Mouse (Mus musculus) cerebellum, postnatal 10 days (tissue): ENCODE data around the gene Acads.
"Not testable (repeated sequence)": the region's sequence is repeated elsewhere in the genome, so short reads cannot be mapped to it uniquely, and the experiment has no call there.

Experiments used
- DNase-seq, 2 experiments: peaks; one replicate each; pipeline ENCODE4 v3.0.0; 2021; ENCODE audit warnings: mixed read lengths in 2 of 2

Gene Acads

DNA sequence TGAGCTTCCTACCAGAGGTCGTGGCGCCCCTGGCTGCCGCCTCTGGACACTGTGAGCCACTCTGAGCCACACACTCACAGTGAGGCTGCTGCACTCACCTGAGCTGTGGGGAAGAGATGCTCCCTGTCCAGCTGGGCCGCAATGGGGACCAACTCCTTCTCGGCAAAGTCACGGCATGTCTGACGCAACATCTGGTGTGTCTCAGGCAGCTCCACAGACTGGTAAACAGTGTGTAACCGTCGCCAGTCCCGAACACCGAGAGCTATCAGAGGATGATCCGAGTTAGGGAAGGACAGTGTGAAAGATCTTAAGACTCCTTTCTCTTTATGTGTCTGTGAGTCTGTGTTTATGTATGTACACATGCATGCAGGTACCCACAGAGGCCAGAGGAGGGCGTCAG lies 1.7 kb downstream of the Acads start:
- DNase-seq: no peak

DNA sequence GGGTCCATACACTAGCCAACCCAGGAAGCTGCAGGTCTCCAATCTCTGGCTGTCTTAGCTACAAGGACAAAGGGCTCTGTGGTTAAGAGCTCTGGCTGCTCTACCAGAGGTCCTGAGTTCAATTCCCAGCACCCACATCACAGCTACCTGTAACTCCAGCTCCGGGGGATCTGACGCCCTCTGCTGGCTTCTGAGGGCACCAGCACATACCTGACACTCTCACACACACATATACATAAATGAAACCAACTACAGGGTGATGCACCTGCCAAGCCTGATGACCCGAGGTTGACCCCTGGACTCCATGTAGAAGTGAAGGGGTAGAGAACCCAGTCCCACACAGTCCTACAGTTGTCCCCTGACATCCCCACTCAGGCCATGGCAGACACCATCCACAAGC lies 2.7 kb downstream of the Acads start:
- DNase-seq: no peak

DNA sequence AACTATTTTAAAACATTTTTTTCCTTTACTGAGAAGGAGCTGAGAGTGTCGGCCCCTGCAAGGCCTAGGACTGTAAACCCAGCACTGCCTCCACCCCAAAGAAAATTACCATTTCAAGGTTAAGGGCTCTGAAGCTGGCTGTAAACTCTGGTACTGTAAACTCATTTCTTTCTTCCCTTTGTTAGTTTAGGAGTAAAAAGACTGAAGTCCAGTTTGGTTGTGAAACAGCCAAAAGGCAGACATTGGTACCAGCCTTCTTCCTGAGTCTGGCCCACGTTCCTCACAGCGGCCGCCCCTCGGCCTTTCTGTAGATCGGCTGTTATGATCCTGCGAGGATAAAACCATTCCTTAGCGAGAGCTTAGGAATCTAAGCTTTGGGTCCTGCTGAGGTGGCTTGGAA lies 4.6 kb downstream of the Acads start:
- no peak for DNase-seq

DNA sequence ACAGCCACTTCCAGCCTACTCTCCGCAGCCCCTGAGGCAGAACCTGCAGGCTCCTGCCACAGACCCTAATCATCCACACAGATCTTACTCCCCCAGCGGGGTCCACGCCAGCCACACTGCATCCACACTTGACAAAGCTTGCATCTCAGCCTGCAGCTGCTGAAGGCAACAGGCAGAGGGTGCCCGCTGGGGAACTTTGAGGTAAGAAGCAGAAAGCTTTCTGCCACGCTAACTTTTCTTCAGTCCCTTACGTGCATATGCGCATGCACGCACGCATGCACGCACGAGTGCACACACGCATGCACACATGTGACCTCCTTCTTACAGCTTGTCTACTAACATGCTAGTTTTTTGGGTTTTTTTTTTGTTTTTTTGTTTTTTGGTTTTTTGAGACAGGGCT lies 5.9 kb downstream of the Acads start:
- DNase-seq: no peak

DNA sequence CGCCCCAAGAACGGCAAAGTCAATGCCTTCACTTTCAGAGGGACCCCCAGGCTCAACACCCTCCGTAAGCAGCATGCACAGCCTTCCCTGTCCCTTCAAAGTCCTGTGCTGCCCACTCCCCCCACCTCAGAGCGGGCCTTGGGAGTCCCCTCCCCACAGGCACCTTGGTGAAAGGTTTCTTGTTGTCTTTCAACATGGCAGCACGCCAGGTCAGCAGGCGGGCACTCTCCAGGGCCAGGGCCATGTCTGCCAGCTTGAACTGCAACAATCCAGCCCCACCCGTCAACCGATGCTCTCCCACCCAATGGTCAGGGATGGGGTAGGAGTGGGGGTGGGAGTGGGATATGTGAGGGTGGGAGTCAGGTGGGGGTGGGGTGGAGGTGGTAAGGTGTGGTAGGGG lies 8.0 kb downstream of the Acads start:
- DNase-seq: peak; percentile 47 to 49

DNA sequence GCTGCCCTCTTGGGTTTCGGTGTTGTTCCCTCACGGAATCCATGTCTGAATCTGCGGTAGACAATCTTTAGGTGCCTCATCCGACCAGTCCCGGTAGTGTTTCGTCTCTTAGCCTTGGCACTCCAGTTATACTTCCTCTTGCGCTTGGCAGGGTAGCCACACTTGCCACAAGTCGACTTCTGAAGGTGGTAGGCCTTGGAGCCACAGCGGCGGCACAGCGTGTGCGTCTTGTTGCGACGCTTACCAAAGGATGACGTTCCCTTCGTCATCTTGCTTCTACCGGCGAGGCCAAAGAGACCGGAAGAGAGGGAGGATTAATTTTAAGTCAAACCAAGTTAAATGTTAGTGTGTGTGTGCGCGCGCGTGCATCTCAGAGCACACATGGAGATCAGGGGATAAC lies 15.9 kb downstream of the Acads start:
- DNase-seq: not testable (repeated sequence)

DNA sequence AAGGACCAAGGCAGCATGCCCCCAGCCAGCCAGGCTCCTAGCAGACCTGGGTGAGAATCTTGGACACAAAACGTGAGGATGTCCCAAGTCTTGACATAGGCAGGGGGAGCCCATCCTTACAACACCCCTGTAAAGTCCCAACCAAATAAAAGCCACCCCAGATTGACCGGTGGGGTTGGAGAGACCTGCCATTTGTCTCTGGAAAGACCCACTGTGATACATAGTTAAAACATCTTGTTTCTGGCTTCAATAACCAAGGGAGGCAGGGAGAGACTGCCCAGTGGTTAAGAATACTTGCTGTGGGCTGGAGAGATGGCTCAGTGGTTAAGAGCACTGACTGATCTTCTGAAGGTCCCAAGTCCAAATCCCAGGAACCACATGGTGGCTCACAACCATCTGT lies 16.9 kb downstream of the Acads start:
- no peak for DNase-seq

DNA sequence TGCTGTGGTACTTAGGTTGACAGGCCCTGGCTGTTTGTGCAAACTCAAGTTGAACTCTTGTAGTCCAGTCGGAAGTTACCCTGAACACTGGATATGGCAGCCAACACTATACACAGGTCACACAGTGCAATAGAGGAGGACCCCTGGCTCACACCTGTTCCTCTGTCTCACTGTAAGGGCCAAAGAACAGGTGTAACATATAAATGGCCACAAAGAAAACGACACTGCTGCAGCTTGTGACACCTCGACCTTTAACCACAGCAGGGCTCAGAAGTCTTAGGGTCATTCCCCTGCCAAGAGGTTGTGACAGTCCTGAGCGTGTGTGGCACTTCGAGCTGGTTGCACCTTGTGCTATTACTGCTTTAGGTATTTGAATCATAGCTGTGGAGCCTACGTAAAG lies 18.7 kb downstream of the Acads start:
- no peak for DNase-seq

DNA sequence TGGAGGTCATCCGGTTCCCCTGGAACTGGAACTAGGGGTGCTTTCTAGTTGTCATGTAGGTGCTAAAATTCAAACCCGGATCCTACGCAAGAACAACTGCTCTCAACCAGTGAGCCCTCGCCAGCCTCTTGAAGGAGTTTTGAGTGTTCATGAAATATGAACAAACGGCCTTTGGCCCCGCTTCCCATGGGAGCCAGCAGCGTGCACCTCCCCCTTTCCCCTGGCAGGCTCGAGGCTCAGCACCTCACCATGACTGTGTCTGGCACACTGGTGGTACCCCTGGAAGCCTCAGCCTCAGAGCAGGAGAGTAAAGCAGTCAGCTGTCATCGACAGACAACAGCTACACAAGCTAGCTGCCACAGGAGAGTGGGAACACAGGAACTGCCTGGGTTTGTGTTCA lies 19.2 kb downstream of the Acads start:
- DNase-seq: no peak

DNA sequence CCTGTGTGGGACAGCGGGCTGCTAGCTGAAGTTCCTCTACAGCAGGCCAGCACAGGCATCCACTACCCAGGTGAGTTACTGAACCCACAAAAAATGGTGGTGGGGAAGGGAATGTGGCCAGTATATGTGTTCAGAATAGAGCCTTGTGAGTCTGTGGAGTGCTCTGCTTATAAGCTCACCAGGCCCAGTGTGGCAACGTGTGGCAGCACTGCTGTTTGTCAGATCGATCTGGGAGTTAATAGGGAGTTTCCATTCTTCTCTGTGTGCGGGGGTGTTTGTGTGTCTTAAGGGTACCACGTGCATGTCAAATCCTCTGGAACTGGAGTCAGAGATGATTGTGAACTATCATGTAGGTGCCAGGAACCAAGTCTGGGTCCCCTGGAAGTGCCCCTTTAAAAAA lies 19.6 kb downstream of the Acads start:
- no peak for DNase-seq

DNA sequence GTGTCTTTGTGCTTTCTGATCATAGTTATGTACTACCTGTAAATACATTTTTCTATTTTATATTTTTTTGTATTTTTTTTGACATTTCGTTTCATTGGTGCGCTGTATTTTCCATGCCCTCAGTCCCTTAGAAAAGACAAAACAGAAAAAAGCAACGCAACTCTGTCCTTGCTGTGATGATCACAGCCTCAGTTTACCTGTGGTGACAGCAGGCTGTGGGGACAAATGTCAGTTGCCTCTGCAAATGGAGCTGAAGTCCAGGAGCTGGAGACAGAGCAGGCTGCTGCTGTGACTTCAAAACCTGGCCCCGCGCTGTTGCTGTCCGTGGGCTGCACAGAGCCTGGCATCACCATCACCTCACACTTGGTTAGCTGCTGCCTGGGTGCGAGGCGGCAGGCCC lies 21.0 kb downstream of the Acads start, which contains the start of gene Gm10401:
TSS of gene Gm10401 (minus strand) at position 101 of the 400 bp plus-strand sequence.
- no peak for DNase-seq

DNA sequence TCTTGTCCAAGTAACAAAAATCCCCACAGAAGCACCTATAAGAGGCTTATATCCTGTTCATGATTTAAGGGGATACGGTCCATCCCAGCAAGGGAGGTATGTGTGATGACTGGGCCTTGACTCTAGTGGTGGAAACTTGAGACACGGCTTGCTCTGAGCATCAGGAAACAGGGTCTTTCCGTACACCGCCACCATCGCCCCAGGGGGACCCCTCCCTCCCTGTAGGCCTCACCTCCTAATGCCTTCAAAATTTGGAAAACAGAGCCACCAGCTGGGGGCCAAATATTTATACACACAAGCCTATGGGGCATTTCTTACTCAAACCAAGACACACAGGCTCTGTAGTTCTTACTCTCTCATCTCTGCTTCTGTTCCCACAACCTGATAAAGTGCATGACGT lies 27.4 kb downstream of the Acads start:
- no peak for DNase-seq

DNA sequence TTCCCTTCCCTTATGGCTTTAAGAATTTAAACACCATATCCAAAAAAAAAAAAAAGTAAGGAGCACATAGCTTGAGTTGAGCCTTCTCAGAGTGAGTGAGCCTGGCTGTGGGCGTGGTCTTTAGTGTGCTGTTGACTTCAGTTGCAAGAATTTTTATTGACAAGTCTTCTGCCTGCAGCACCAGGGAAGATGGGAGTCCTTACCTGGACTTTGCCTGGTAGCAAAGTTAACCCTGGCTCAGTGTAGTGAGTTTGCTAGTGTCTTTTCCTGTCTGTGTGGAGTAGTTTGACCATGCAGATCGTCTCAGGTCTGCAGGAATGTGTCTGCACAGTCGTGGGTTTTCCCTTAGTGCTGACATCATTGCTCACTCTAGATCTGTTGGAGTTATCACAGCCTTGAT lies 28.1 kb downstream of the Acads start:
- DNase-seq: no peak

DNA sequence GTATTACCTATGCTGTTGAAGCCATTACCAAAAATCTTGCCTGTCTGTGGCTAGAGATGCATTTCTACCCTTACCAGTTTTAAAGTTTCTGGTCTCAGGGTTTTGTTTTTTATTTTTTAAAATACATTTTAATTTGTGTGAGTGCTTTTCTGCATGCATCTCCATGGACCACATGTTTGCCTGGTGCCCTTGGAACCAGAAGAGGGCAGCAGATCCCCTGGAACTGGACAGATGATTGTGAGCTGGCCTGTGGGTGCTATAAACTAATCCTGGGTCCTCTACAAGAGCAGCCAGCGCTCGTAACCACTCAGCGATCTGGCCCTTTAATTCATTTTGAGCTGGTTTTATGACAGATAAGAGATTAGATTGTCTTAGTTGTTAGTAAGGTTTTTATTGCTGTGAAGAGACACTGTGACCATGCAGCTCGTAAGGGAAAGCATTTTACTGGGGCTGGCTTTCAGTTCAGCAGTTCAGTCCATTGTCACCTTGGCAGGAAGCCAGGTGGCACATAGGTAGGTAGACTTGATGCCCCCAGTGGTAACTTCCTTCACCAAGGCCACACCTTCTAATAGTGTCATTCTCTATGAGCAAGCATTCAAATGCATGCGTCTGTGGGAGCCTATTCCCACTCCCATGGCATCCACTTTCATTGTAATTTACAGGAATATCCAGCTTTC lies 29.4 kb downstream of the Acads start:
- no peak for DNase-seq

DNA sequence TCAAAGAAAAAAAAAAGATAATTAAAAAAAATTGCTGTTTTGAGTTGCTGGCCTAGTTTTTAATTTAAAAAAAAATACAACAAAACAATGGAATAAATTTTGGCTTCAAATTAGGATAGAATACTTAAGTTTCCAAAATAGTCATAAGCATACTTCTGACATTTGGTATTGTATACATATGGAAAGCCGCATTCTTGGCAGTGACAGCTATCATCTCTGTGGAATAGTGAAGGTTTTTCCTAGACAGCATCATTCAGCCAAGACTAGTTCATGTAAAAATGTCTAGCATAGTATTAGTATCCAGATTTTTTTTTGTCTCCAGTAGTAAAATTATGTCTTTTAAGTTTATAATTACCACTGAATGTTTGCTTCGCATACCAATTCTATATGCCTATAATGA lies 33.5 kb downstream of the Acads start:
- DNase-seq: no peak

DNA sequence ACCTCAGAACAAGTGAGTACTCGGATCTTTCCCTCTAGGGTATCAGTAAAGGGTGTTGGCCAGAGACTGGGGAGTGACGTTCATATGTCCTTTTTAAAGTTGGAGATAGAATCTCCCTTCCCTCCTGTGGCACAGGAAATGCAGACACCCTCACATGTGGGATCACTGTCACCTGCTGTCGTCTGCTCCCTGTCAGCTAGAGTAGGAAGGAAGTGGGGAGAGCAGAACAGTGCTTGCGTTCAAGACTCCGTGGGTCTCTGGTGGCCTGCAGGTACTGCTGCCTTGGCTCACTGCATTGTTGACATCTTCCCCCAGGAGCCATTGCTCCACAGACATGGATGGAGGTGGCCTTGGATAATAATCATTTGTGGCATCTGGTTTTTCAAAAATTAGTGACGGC lies 35.7 kb downstream of the Acads start:
- no peak for DNase-seq

DNA sequence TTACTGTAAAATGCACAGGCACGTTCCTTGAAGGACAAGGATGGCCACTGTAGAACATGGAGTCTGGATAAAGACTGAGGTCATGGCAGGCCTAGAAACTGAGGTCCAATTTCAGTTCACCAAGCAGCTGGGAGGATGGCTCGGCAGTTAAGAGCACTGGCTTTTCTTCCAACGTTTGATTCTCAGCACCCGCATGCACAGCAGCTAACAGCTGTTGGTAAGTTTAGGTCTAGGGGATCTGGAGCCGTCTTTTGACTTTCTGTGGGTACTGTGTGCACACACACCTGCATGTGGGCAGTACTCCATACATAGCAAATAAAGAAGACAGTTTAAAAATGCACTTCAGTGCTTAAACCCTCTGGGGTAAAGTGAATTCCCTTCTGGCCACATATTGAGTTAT lies 37.5 kb downstream of the Acads start:
- no peak for DNase-seq

DNA sequence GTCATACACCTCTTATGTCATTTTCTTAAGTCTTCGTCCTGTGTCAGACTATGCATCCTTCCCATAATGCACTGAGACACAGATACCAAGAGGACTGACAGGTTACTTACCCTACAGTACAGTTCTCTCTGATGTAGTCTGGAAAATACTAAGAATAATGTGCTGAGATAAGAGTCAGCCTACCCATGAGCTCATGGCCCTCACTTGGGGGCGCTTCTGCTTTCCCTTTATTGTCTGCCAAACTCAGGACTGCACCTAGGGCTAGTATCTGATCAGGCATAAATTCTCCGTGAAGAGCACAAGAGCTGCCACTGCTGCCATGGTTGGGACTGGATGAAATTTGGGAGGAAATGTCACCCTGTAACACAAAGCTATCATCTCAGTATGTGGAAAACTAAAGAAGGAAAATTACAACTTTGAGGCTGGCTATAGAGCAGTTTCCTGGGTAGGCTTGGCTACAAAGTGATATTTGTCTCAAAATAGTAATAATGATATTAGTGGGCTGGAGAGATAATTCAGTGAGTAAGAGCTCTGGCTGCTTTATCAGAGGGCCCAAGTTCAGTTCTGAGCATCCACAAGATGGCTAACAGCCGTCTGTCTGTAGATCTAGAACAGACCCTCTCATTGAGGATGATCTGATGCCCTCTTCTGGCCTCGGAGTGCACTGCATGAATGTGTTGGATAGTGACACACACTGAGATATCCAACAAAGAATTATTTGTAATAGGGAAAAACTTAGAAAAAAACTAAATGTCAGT lies 42.8 kb downstream of the Acads start:
- peak; percentile 84 to 85 for DNase-seq

DNA sequence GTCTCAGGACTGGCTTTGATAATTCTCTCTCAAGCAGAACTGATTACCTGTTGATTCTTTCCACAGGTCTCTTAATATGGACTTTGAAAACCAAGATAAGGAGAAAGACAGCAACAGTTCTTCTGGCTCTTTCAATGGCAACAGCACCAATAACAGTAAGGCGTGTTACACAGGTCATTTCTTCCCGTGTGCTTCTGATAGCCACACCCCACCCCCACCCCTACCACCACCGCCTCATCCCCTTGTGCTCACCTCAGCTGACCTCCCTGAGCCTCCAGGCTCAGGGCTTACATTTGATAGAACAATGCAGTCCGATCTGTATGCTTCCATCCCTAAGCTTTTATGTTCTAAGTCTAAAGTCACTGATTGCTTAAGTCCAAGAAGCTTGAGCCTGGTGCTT lies 44.4 kb downstream of the Acads start:
- no peak for DNase-seq

DNA sequence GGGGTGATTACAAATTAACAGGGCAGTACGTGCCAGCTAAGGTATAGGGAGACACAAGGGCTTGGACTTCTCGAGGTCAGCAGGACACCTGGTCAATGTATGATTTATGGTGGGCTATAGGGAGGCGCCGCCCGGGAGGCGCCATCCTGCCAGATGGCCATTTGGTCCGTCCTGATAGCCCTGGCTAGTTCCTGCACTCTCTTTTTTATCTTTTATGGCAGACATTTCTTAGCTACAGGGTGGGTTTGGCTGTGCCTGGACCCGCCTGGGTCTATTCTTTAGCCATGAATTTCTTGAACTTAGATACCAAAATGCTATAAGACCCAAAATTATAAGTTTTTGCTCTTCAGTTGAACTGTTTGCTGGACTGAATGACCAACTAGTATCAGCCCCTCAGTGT lies 45.8 kb downstream of the Acads start:
- DNase-seq: not testable (repeated sequence)

DNA sequence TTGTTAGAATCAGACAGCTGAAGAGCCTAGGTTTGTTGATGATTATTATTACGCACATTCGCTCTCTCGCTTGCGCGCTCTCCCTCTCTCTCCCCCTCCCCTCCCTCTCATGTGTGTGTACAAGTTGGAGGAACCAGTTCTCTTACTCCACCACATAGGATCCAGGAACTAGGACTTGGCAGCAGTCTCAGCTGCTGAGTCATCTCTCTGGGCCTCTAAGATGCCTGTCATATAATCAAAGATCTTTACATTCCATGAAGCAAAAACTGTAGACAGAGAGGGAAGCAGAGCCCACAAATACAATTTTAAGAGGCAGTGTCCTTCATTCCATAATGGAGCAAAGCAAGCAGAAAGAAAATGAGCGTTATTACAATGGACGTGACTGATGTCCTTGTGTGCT lies 47.0 kb downstream of the Acads start:
- DNase-seq: peak in 1 of 2 experiments; percentile 22

DNA sequence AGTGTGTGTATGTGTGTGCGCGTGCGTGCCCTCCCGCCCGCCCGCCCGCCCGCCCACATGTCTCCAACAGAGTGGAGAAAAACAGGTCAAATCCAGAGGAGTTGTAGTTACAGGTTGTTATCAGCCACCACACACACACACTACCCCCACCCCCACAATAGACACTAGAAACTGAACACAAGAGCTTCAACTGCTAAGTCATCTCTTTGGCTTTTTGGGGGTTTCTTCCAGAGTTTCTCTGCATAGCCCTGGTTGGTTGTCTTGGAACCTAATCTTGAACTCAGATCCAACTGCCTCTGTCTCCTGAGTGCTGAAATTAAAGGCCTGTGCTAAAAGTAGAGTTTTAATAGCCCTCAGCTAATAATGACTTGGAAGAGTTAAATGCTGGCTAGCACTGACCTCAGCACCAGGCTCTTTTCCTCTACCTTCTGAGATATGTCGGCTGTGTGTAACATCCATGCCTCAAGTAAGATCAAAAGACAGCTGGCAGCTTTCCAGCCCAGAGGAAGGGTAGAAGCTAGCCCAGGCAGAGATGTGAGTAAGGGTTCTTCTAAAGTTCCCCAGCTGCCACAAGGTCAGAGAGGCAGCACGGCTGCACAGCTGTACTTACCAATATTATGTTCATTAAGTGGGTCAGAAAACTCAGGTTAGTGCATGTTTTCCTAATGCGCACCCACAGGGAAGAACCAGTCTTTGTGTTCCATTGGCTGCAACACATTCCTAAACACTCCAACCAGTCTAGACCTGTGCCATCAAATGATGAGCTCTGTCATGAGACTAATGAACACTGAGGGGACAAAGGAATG lies 47.8 kb downstream of the Acads start:
- peak; percentile 27 to 30 for DNase-seq

DNA sequence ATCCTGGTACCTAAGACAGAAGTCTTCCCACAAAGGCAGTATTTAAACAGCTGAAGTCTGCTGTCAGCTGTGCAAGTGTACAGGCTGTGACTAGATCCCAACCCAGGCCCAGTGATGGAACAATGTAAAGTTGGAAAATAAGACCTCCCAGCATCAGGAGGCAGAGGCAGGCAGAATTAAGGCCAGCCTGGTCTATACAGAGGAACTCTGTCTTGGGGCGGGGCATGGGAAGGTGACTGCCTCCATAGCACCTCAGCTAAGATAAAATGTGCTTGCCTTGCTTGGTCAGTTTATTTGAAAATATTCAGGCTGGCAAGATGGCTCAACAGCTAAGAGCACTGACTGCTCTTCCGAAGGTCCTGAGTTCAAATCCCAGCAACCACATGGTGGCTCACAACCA lies 48.7 kb downstream of the Acads start:
- no peak for DNase-seq

DNA sequence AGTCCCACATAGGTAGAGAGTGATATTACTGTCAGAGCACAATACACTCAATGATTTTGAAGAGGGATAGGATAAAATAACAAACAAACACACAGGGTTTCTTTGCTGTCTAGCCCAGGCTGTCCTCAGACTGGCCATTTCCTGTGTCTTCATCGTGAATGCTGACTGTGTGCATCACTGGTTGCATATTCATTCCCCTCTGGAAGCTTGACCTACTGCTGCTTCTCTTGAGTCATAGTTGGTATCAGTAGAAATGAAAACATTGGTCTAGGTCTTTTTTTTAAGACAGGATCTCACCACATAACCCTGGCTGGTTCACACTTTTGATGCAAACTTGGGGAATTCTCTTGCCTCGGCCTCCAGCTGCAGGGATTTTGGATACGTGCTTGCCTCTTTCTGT lies 49.5 kb downstream of the Acads start:
- no peak for DNase-seq
